Mouse (Mus musculus): ENCODE results near the gene Ano6. TPM values are rescaled to one million over a fixed set of nuclear protein-coding genes. Genes with fewer than 3 reads are reported as not detected.
A peak's percentile ranks its signal among the peaks of the same experiment; 100 is the strongest.

The Ano6 gene
- polyA plus RNA-seq, 2 experiments: 4.7 to 6.3 TPM

DNA sequence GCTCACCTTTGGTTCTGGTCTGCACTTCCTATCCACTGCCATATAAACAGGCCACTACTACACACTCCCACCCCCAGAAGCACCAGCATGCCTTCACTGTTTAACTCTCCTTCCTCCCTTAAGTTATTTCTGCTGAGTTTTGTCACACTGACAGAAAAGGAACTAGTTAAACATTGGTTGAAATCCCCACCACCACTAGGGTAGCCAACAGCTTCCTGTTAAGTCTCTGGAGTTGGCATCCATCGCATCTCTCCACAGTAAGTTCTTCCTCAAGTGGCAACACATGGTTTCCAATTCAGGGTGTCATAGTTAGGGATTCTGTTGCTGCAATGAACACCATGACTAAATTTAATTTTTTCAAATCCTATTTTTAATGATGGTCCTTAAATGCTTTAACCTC is 116.2 kb downstream of the Ano6 start:
- Histone ChIP-seq H3K9me3 (ENCODE audit: control insufficient read depth, low read length) (no peaks in the 10 kb centered on the region), H3K27ac (peak overlapping the region; percentile 20; the same call in 1 of the 2 replicates), H3K4me3 (ENCODE audit: insufficient read depth in 1 of 2, low read depth in 2 of 2, low read length in 2 of 2) (no peak overlapping the region), H3K4me2 (ENCODE audit: low read depth) (peak overlapping the region; percentile 31; the same call in 1 of the 2 replicates), H3K36me3 (replicated peaks; ENCODE audit: control insufficient read depth, insufficient read depth, low read depth) (no peaks in the 10 kb centered on the region), H3K27me3 (ENCODE audit: control insufficient read depth, insufficient read depth, low read length) (no peaks in the 10 kb centered on the region), H3K9ac (replicated peaks) (no peak overlapping the region; the same call in 1 of the 2 replicates), H3K4me1 (replicated peaks; ENCODE audit: control insufficient read depth in 2 of 2, insufficient read depth in 2 of 2, low read length in 1 of 2) (peaks cover 32 to 46% of the 10 kb centered on the region in 2 experiments)
- no peak for DNase-seq (ENCODE audit: low read depth in 3 of 3, low spot score in 3 of 3)
- 81% methylated on average over 1 of the region's 1 CpGs for WGBS (ENCODE audit: insufficient replicate concordance)
- no peak for ATAC-seq (ENCODE audit: insufficient read depth)
- TF ChIP-seq EP300 (IDR thresholded peaks at IDR 0.05; ENCODE audit: low read depth) (no peak), CTCF (IDR thresholded peaks at IDR 0.05; ENCODE audit: low read depth) (0 out of 2 replicates have a peak, but pooled peaks have one; percentile 2)

GRCm38 (mm10) chr15:95907337-95907736 is 116.7 kb downstream of the Ano6 start:
- TF ChIP-seq EP300 (IDR thresholded peaks at IDR 0.05; ENCODE audit: low read depth): no peak
- TF ChIP-seq CTCF (IDR thresholded peaks at IDR 0.05; ENCODE audit: low read depth): no peak
- no peaks in the 10 kb centered on the region for H3K27me3 ChIP-seq (ENCODE audit: control insufficient read depth, insufficient read depth, low read length)
- no peaks in the 10 kb centered on the region for H3K9me3 ChIP-seq (ENCODE audit: control insufficient read depth, low read length)
- no peak for DNase-seq (ENCODE audit: low read depth in 3 of 3, low spot score in 3 of 3)
- no peaks in the 10 kb centered on the region for H3K36me3 ChIP-seq (replicated peaks; ENCODE audit: control insufficient read depth, insufficient read depth, low read depth)
- 89% methylated on average over 10 of the region's 10 CpGs for WGBS (ENCODE audit: insufficient replicate concordance)
- H3K4me2 ChIP-seq (ENCODE audit: low read depth): peak overlapping the region; percentile 57
- no peak overlapping the region for H3K27ac ChIP-seq
- ATAC-seq (ENCODE audit: insufficient read depth): no peak
- no peak overlapping the region for H3K4me3 ChIP-seq (ENCODE audit: insufficient read depth in 1 of 2, low read depth in 2 of 2, low read length in 2 of 2)
- H3K4me1 ChIP-seq (replicated peaks; ENCODE audit: control insufficient read depth in 2 of 2, insufficient read depth in 2 of 2, low read length in 1 of 2): peaks cover 32 to 43% of the 10 kb centered on the region in 2 experiments
- no peak overlapping the region for H3K9ac ChIP-seq (replicated peaks)

DNA sequence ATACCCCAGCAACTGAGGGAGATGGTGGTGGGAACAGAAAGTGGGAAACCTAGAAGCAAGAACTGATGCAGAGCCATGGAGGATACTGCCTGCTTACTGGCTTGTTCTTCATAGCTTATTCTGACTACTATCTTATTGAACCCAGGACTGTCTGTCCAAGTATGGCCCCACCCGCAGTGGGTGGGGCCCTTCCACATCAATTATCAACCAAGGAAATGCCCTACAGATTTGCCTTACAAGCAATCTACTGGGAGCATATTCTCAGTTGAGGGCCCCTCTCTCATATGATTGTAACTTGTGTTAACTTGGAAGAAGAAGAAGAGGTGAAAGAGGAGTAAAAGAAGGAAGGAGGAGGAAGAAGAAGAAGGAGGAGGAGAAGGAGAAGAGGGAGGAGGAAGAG is 117.3 kb downstream of the Ano6 start:
- DNase-seq (ENCODE audit: low read depth in 3 of 3, low spot score in 3 of 3): peak; percentile 54 to 69 (median 57)
- peak overlapping the region; percentile 21 for H3K27ac ChIP-seq
- H3K4me2 ChIP-seq (ENCODE audit: low read depth): peak overlapping the region; percentile 57
- H3K4me3 ChIP-seq (ENCODE audit: insufficient read depth in 1 of 2, low read depth in 2 of 2, low read length in 2 of 2): no peak overlapping the region; a peak in 1 of 4 replicates
- H3K4me1 ChIP-seq (replicated peaks; ENCODE audit: control insufficient read depth in 2 of 2, insufficient read depth in 2 of 2, low read length in 1 of 2): peaks cover 32 to 41% of the 10 kb centered on the region in 2 experiments
- H3K36me3 ChIP-seq (replicated peaks; ENCODE audit: control insufficient read depth, insufficient read depth, low read depth): no peaks in the 10 kb centered on the region
- TF ChIP-seq CTCF (IDR thresholded peaks at IDR 0.05; ENCODE audit: low read depth) (no peak), EP300 (IDR thresholded peaks at IDR 0.05; ENCODE audit: low read depth) (peak; percentile 86)
- peak; percentile 89 for ATAC-seq (ENCODE audit: insufficient read depth)
- H3K9ac ChIP-seq (replicated peaks): no peak overlapping the region
- H3K9me3 ChIP-seq (ENCODE audit: control insufficient read depth, low read length): no peaks in the 10 kb centered on the region
- 36% methylated on average over 1 of the region's 1 CpGs for WGBS (ENCODE audit: insufficient replicate concordance)
- H3K27me3 ChIP-seq (ENCODE audit: control insufficient read depth, insufficient read depth, low read length): no peaks in the 10 kb centered on the region

DNA sequence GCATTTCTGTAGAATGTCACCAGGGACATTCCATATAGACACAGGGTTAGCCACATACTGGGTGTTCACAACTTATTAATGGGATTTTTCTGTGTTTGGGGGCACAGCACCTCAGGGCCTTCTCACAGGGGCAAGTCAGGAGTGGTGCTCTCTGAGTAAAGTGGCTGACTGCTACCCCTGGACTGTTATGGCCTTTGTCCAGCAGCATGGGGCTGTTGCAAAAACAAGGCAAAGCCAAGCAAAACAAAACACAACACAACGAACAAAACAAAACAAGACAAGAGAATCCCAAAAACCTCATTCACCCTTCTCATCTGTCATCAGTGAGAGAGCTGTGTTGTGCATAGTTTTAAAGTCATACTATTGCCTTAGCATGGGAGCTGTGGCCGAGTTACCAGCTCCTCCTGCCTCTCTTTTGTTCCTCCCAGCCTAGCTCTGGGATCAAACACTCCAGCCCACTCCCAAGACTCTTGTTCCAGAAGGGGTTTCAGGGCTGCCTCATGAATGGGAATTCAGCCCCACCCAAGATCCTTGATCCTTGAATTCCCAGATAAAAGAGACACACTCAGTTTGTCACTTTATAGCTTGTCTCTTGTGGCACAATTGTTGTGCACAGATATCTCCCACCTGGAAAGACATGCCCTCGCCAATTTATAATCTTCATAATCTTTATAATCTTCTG is 119.6 kb downstream of the Ano6 start:
- 79% methylated on average over 3 of the region's 3 CpGs for WGBS (ENCODE audit: insufficient replicate concordance)
- Histone ChIP-seq H3K27me3 (ENCODE audit: control insufficient read depth, insufficient read depth, low read length) (no peaks in the 10 kb centered on the region), H3K36me3 (replicated peaks; ENCODE audit: control insufficient read depth, insufficient read depth, low read depth) (no peaks in the 10 kb centered on the region), H3K27ac (no peak overlapping the region), H3K4me1 (replicated peaks; ENCODE audit: control insufficient read depth in 2 of 2, insufficient read depth in 2 of 2, low read length in 1 of 2) (peaks cover 32 to 39% of the 10 kb centered on the region in 2 experiments), H3K4me3 (ENCODE audit: insufficient read depth in 1 of 2, low read depth in 2 of 2, low read length in 2 of 2) (no peak overlapping the region), H3K9me3 (ENCODE audit: control insufficient read depth, low read length) (no peaks in the 10 kb centered on the region), H3K9ac (replicated peaks) (no peak overlapping the region), H3K4me2 (ENCODE audit: low read depth) (no peak overlapping the region)
- DNase-seq (ENCODE audit: low read depth in 3 of 3, low spot score in 3 of 3) (no peak), ATAC-seq (ENCODE audit: insufficient read depth) (no peak)
- TF ChIP-seq EP300 (IDR thresholded peaks at IDR 0.05; ENCODE audit: low read depth): no peak
- TF ChIP-seq CTCF (IDR thresholded peaks at IDR 0.05; ENCODE audit: low read depth): no peak

DNA sequence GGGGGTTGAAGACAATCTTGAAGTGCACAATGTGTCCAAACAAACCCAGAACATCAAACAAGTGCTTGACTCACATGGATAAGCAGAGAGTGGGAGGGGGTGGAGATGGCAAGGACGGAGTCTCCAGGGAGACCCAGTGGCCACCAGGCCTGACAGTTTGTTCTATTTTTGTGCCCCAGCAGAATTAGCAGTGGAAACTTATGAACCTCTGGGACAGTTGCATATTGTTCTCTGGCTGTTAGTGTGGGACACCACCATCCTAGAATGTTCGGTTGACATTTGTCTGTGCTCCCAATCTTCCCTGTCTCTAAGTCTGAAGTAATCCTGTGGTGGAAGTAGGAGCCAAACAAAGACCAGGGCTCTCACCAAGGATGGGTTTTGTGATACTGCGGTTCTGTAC is 124.3 kb downstream of the Ano6 start:
- Histone ChIP-seq H3K9ac (replicated peaks) (no peak overlapping the region), H3K4me1 (replicated peaks; ENCODE audit: control insufficient read depth in 2 of 2, insufficient read depth in 2 of 2, low read length in 1 of 2) (peaks cover 9 to 11% of the 10 kb centered on the region in 2 experiments), H3K9me3 (ENCODE audit: control insufficient read depth, low read length) (no peaks in the 10 kb centered on the region), H3K27ac (no peak overlapping the region), H3K4me3 (ENCODE audit: insufficient read depth in 1 of 2, low read depth in 2 of 2, low read length in 2 of 2) (no peak overlapping the region), H3K4me2 (ENCODE audit: low read depth) (no peak overlapping the region), H3K36me3 (replicated peaks; ENCODE audit: control insufficient read depth, insufficient read depth, low read depth) (no peaks in the 10 kb centered on the region), H3K27me3 (ENCODE audit: control insufficient read depth, insufficient read depth, low read length) (no peaks in the 10 kb centered on the region)
- TF ChIP-seq EP300 (IDR thresholded peaks at IDR 0.05; ENCODE audit: low read depth): no peak
- TF ChIP-seq CTCF (IDR thresholded peaks at IDR 0.05; ENCODE audit: low read depth): no peak
- 79% methylated on average over 3 of the region's 3 CpGs for WGBS (ENCODE audit: insufficient replicate concordance)
- ATAC-seq (ENCODE audit: insufficient read depth): no peak
- DNase-seq (ENCODE audit: low read depth in 3 of 3, low spot score in 3 of 3): no peak

All from liver, embryonic 14.5 days (tissue).